Mouse (Mus musculus) spleen, postnatal 10 days (tissue): ENCODE measurements around the gene Arhgef17.

Source experiments
- DNase-seq, 2 experiments: peaks; one replicate each; pipeline ENCODE4 v3.0.0; 2021 to 2022; ENCODE audit warnings: low spot score in 2 of 2

The Arhgef17 gene

DNA sequence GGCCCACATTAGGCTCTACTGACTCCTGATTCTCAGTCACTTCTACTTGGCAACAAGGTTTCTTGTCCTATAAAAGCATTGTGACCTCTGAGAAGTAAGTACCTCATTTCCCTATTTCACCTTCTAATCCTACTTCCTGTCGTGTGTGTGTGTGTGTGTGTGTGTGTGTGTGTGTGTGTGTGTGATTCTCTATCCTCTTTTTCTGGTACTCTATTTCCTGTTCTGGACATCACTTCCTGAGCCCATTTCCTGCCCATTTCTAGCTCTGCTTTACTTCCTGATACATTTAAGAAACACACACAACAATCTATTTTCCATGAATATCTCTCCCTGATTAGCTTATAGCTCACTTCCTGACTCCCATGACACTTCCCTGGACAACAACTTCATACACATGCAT is 56.1 kb downstream of the Arhgef17 start:
- DNase-seq, result no peak

DNA sequence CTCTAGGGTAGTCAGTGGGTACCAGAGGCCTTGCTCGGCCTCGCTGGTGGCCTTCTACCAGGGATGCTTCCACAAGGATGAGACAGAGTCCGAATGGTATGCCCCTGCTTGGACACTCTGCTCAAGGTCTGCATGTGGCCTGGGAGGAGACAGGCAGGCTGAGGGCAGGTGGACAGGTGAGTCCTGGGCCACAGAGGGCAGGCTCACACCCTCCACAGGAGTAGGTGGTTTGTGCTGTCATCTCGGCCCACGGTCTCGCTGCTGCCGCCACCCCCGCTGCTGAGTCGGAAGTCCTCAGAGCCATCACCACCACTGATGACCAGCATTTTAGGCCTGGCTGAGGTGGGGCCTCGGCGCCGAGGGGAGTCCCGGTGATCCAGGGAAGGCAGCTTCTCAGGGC is 58.7 kb downstream of the Arhgef17 start:
- no peak for DNase-seq

DNA sequence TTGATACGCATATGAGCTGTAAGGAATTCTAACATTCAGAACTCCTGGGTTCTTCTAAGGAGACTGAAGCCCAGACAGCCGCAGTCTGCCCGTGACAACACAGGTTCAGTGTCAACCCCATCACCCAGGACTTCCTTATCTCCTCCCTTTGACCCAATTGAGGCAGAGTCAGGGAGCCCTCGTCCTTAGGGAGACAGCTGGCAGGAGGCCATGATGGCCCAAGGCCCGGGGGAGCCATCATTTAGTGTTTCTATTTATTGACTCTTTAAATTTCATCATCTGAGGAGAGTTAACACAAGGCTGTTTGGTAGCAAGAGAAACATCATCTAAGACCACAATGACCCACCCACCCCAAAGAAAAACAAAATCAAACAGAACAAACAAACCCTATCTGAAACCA is 60.0 kb downstream of the Arhgef17 start:
- DNase-seq, result no peak

DNA sequence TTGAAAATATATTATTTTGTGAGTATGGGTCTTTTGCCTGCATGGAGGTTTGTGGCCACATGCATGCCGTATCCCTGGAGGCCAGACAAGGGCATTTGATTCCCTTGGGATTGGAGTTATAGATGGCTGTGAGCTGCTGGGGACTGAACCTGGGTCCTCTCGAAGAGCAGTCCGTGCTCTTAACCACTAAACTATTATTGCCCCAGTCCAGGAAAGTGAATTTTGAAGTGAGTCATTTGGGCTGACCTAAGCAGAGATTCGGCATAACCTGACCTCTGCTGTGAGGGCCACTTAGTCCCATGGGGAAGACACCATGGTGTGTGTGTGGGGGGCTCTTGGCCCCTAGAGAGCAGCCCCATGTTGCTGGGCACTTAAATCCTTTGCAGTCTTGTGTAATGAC is 60.6 kb downstream of the Arhgef17 start:
- no peak for DNase-seq

DNA sequence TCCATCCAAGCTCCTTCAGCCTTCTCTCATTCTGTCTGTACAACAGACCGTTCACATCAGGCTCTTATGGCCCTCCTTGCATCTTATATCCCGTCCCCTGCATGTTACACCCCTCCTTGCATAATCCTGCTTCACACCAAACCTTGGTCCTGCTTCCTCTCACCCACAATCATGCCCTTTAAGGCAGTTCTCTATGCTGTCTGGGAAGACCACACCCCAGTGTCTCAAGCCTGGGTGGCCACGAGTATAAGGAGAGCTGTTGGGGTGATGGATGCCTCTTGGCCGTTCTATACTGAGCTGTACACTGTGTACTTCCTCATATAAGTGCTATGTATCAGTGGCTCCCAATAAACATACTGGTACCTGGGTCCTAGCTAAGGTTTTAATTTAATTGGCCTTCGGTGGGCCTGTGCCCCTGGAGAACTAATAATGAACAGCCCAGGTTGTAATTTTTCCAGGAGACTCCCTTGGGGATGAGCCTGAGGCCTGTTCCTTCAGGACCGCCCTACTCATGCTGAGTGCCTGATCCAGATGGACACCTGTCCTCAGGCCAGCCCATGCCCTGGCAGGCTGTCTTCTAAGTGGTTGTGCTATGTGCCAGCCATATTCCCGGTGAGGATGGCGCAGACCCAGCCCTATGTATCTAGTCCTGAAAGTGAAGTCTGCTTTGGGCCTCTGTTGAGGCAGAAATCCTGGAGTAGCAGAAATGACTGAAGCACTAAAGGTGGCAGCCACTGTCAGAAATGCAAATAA is 61.9 kb downstream of the Arhgef17 start:
- no peak for DNase-seq

DNA sequence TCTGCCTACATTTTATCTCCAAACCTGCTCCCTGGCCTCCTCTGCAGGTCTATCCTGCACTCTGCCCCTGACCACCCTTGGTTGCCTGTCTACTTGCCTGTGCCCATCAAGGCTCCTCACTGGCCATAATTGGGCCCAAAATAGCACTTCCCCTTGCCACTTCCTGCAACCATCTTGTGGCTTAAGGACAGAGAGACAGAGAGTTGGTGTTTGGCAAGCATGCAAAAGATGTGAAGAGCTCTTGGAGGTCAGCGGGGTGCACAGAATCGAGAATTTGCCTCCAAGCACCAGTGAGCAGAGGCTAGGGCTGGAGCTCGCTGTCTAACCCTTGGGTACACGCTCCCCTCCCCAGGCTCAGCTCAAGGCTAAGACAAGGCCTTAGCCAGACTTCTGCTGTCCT is 63.4 kb downstream of the Arhgef17 start:
- no peak for DNase-seq

DNA sequence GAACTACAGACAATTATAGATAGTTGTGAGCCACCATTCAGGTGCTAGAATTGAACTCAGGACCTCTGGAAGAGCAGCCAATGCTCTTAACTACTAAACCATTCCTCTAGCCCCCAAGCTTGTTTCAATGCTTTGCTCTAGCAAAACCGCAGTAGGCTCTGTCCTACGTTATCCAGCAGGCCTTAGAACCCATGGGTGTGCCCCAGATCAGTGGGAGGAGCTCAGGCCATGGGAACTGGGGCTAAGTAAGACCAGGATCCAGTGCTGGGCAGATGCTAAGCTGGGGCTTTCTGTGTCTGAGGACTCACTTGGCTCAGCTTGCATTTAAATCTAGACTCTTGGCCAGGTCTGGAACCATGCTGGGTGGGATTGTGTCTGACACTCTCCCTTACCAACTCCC is 64.3 kb downstream of the Arhgef17 start:
- no peak for DNase-seq

DNA sequence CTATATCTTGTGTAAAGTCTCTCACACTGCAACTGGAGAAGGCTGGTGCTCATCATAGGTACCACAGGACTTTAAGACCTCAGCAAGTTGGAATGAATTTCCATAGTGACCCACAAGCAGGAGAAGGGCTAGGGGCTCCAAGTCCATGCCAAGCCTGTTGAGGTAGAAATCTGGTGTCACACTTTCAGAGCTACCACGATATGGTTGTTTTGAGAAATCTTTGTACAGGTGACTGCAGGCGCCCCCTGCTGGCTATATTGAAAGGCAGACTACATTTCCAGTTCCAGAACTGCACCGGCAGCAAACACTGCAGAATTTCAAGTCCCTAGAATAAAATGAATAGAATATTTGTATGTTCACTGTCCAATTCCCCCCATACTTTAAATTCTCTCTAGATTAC is 65.2 kb downstream of the Arhgef17 start:
- peak; percentile 75 to 87 for DNase-seq

DNA sequence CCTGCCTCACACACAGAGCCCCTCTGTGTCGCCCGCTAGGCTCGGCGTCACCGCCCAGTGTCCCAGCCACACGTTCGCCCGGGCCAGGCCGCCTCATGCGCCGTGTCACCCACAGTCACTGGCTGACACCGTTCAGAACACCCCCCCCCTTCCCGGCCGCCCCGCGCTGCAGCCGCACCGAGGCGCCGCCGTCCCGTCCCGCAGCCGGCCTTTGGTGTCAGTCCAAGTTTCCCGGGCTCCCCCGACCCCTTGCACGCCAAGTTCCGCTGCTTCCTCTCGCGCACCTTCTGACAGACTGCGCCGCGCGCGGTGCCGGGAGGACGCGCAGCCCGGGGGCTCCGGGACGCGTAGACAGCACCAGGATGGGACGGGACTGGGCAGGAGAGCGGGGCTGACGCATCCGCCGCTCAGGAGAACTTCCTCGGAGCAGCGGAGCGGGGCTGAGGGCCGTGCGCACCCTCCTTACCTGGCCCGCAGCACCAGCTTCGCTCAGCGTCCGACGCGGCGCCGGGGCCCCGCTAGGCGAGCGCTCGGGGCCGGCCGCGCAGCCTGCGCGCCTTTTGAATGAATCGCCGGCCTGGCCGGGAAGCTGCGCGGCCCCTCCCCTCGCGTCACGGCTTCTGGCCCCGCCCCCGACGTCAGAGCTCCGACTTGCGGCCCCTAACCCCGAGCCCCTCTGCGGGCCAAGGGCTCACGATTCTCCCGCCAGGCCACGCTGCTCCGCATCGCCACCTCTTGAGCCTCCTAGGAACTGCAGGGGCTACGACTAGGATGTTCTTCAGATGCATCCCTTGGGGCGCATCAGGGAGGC is 68.9 kb downstream of the Arhgef17 start, which contains the start of gene Relt:
Gene Relt, minus strand, starts transcription at position 619 of the 811 bp plus-strand sequence.
- peak; percentile 99 for DNase-seq

DNA sequence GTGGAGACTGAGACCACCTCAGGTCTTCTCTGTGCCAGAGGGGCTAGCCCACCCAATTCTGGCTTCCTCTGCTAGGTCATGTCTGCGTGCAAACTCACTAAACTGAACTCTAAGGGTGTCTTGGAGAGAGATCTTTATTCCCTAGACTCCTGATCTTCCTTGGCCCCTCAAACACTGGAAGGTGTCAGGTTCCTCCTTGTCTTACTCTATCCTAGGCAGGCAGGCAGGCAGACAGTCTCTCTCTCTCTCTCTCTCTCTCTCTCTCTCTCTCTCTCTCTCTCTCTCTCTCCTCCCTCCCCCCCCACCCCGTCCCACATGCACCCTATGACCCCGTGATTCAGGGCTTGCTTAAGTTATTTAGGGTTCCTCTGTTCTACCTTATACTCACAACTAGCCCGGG is 69.6 kb downstream of the Arhgef17 start:
- DNase-seq, result no peak

DNA sequence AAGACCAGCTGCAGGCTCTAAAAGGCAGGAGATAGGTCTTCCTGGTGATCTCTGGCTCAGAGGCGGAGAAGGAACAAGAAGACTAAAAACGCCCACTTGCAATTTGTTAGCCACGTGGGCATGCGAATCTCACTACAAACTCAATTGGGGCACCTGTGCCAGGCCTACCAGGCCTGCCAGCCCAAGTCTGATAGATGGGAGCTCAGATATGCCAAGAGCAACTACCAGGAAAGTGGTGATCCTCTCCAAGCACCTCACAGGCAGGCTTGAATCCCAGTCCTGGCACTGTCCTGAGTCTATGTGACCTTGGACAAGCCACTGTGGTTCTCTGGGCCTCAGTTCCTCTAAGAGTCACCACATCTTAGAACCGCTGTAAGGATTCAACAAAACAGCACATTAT is 70.7 kb downstream of the Arhgef17 start:
- DNase-seq, result peak in 1 of 2 experiments; percentile 17

DNA sequence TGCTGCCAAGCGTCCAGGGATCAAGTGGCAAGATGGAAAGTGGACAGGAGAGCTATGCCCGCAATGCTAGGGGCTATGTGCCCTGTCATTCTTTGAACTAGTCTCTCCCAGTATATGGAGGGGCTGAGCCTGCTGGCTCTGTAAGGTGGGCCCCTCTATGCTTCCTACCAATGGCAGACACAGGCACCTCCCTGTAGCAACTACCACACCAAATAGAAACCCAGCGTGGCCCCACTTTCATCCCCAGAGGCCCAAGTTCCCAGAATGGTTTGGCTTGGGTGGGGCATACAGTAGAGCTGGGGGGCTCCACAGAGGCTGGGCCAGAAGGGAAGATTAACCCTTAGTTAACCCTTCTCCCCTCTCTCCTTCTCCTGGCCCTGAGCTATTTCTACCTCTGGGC is 71.5 kb downstream of the Arhgef17 start:
- DNase-seq, result peak in 1 of 2 experiments; percentile 14

DNA sequence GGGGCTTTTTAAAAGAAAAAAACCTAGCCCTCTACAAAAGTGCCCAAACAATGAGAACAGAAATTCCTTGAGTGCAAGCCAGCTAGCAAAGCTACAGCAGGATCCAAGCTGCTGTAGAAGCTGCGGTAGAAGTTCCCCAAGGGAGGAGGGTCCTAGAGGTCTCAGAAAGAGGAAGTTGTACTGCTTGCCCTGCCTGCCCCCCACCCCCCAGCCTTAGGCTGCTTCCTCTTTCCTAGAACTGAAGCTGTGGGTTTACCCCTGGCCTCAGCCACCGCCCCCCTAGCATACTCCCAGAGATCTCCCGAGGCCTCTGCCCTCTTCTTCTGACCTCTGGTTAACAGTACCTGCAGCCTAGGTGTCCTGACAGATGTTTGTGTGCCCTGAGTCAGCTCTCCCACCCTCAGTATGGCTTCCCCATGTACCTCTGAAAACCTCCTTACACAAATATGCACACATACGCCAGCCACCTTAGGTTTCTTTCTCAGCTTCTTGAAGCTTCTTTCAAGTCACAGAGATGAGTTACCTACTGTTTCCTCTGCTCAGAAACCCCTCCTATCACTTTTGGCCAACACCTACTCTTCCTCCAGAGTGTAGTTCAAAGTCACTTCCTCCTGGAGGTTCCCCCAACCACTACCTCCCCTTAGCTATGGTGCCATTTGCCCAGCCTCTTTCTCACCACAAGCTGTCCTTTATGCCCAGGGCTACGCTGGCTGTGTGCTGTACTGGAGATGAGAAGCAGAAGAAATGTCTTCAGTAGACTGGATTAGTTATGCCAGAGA is 75.9 kb downstream of the Arhgef17 start:
- DNase-seq, result peak in 1 of 2 experiments; percentile 86

DNA sequence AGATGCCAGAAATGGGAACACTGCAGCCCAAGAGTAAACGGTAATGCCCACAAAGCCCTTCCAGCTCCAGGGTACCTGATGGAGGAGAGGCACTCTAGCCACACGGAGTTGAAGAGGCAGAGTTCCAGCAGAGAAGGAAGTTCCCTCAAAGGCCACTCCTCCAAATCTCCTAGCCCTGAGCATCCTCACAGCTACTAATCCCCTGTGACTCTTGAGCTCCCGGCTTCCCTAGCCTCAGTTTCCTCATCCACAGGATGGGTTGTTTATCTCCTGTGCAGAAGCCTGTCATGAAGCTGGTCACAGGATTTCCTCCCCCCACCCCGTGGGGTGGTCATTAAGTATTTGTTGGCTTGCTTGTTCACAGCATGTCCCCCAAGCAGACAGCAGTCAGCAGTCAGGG is 76.6 kb downstream of the Arhgef17 start:
- no peak for DNase-seq

DNA sequence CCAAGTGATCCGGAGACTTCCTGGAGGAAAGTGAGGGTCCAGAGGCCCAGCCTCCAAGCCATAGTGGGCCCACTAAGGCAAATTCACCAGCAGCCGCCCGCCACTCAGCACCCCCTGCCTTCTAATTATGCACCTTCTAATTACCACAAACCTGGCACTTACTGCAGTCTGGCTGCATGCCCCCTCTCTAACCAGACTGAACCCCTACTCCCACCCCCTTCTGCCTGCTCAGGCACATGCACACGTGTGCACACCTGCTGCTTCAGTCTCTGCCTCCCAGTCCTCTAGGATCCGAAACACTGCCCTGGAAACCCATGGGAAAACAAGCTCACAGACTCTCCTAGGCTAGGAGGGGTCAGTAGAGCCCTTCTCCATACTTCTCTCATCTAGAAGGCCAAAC is 77.0 kb downstream of the Arhgef17 start:
- DNase-seq, result no peak

DNA sequence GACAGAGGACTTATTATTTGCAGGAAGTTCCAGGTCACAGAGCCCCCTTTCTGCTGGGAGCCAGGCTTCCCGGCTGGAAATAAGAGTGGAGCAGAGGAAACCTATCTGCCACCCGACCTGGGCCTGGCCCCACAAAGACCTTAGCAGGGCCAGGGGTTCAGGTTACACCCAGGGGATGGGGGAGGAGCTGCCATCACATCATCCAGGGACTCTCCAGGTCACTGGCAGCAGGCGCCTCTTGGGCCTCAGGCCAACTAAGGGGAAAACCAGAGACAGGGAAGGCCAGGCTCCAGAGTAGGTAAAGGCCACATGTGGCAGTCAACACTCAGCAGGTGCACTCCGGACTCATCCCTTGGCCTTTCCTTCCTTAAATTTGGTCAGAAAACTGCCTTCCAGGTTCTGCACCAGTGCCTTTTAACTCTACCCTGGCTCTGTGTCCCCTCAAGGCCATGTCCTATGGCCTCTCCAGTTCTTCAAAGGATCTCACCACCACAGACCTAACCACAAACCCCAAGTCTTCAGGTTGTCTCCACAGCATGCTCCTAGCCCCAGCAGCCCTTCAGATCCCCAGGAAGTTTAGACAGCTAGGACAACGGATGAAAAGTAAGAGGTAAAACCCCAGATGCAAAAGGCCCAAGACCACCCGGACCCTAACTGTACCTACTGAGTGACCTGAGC is 77.6 kb downstream of the Arhgef17 start:
- DNase-seq, result peak in 1 of 2 experiments; percentile 22

DNA sequence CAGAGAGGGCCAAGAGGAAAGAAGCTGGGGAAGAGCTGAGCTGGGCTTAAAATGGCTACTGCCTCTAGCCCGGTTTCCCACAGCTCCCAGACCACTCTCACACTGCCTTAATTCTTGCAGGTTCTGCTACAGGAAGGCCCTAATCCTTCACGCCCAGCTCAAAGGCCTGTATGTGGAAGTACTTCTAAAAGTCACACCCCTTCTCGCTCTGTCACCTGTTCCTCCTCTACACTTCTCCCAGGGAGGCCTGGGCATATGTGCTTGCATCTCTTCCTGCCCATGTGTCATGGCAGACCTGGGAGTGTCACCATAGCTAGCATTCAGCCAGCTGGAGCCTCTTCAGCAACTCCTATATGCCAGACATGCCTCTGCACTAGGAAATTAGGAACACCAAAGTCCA is 78.5 kb downstream of the Arhgef17 start:
- DNase-seq, result peak in 1 of 2 experiments; percentile 17

DNA sequence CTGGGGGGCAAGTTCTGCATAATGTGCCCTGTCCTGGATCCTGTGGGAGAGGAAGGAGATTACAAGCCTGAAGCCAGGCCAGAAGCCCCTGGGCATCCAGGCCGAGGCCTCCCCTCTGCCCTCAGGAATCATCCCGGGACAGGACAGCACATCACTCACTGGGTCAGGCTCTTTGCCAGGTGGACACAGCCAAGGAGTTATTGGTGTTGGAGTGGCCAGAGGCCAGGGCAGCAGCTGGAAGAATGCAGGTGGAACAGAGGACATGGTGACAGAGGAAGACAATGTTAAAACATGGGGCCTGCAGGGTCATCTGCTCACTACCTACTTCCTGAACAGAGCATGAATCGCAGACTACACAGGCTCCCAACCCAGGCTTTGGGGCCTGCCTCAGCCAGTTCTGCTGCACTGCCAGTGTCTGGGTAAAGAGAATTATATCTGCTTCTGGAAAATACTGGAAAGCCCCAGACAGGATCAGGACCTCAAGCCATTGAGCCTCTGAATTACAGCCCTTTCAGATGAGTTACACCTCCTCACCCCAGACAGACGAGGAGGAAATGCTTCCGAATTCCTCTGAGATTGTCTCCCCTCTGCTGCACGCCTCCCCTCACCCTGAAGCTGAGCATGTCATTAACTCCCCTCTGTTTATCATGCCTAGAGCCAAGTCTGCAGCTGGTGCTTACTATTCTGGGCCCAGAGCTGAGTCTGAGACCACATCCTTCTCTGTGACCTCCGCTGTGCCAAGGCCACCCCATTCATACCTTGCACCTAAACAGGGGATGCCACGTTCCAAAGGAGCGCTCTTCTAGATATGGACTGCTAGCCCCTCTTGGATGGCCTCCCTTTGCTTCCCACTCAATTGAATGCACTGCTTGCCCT is 80.2 kb downstream of the Arhgef17 start:
- no peak for DNase-seq

DNA sequence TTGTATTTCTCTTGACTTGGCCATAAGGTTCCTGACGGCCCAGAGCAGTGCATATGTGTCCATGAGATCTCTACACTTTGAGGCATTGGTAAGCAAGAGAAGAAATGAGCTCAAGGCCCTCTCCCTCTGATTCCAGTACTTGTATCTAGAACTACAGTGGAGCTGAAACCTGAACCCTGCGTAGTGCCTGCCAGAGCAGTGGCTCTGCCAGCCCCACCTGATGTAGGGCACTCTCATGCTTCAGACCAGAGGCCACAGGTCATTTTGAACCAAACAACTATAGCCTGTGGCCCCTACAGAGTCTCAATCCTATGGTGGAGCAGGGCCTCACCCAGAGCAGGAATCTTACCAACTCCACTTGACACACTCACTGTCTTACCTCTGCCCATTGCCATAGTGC is 82.4 kb downstream of the Arhgef17 start:
- DNase-seq, result no peak

DNA sequence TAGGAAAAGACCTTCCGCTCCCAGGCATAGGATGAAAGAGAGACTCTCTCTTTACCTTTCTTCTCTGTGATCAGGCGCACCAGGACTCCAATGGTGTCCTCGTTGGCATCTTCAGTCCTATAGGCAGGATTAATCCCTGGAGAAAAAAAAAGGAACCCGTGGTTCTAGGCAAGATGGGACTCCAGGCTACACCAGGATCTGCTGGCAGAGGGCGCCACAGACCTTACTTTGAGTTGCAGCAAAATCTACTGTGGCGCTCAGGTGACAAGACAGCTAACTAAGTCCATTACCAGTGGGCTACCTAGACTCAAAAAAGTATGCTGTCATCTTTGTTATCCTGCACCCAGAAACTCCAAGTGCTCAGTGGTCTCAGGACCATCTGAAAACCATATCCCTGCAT is 83.2 kb downstream of the Arhgef17 start:
- peak; percentile 77 to 86 for DNase-seq

DNA sequence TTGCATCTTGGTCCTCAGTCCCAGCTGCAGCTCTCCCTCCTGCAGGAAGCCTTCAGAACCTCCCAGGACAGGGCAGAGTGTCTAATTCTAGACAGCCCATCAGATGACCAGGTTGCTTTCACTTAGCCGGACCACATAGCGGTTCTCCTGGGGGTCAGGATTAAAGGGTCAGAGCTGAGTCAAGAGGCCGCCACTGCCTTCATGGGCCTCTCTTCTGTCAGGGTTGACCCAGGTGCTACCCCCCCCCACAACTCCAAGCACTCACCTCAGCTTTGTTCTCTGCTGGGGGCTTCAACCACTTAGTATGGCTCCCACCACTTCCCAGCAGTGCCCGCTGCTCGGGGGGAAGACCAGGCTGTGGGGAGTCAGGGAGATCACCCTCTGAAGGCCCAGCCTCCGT is 84.8 kb downstream of the Arhgef17 start:
- DNase-seq, result no peak
